Mouse (Mus musculus) heart, adult 2 months (tissue): Measurements from ENCODE around the gene Gtpbp2. TPM values are rescaled to one million over a fixed set of nuclear protein-coding genes. Genes with fewer than 3 reads are reported as not detected.

Experiments
- DNase-seq, 2 experiments: peaks; one replicate each; pipeline ENCODE4 v3.0.0; 2021
- H3K27ac ChIP-seq: fragments of 200-600 bp; 2 replicates; pipeline ENCODE4 v1.8.1; 2022
- H3K27me3 ChIP-seq: fragments of 200-500 bp; 2 replicates; pipeline ENCODE4 v1.6.1; 2012; ENCODE audit warnings: mild to moderate bottlenecking, low read length, inconsistent platforms, mixed read lengths; ENCODE audit not compliant: control insufficient read depth, insufficient read depth
- H3K36me3 ChIP-seq: fragments of 200-500 bp; 2 replicates; pipeline ENCODE4 v1.6.1; 2012; ENCODE audit warnings: low read length, inconsistent platforms; ENCODE audit not compliant: control insufficient read depth, insufficient read depth
- H3K4me1 ChIP-seq: fragments of 200-500 bp; 2 replicates; pipeline ENCODE4 v1.6.1; 2011; ENCODE audit warnings: low read length; ENCODE audit not compliant: control insufficient read depth, insufficient read depth
- H3K4me3 ChIP-seq: fragments of 200-600 bp; 2 replicates; pipeline ENCODE4 v1.8.1; 2022
- H3K79me2 ChIP-seq: fragments of 200-500 bp; replicated peaks from 2 replicates; pipeline ENCODE4 v1.6.1; 2012; ENCODE audit warnings: mild to moderate bottlenecking, inconsistent platforms, low read length, moderate library complexity, mixed read lengths; ENCODE audit not compliant: control insufficient read depth, insufficient read depth
- H3K9ac ChIP-seq: fragments of 200-500 bp; 2 replicates; pipeline ENCODE4 v1.6.1; 2012; ENCODE audit warnings: low read depth, mild to moderate bottlenecking, control low read depth, inconsistent platforms, low read length, mixed read lengths
- CTCF ChIP-seq: fragments of 200-600 bp; IDR thresholded peaks from 2 replicates; pipeline ENCODE4 v1.8.1; 2022; ENCODE audit warnings: antibody characterized with exemption, mild to moderate bottlenecking, moderate library complexity
- EP300 ChIP-seq: fragments of 200-500 bp; IDR thresholded peaks from 2 replicates; pipeline ENCODE4 v1.6.1; 2011; ENCODE audit warnings: low read depth, low read length, control low read depth; ENCODE audit not compliant: insufficient read depth
- POLR2A ChIP-seq: fragments of 200-500 bp; IDR thresholded peaks from 2 replicates; pipeline ENCODE4 v1.6.1; 2011; ENCODE audit warnings: mild to moderate bottlenecking, low read depth, low read length, control low read depth; ENCODE audit not compliant: insufficient read depth
- WGBS: fragments of 180-500 bp; shearing (Covaris S2); methylation state at CpG from one replicate; pipeline ENCODE4 v1.1.7; 2018; 5-methylcytosine and 5-hydroxymethylcytosine counted together
- intact Hi-C: fragments of 180-260 bp; cut with DNase I; formaldehyde crosslinking; loops from one replicate; pipeline ENCODE4 v1.15.1; 2025
- polyA plus RNA-seq: library from polyadenylated mRNA; depleted of rRNA; stranded (reverse); fragments of >200 nt; gene quantifications from 2 replicates; pipeline ENCODE4 v1.2.3, GENCODE M21; 2012
- total RNA-seq, 2 experiments: library from RNA; stranded (reverse); gene quantifications; 2 replicates each; pipeline ENCODE4 v1.2.3; 2021

The Gtpbp2 gene
- total and polyA plus RNA-seq, 3 experiments, result 55.2 to 94.4 (median 57.3) TPM

DNA sequence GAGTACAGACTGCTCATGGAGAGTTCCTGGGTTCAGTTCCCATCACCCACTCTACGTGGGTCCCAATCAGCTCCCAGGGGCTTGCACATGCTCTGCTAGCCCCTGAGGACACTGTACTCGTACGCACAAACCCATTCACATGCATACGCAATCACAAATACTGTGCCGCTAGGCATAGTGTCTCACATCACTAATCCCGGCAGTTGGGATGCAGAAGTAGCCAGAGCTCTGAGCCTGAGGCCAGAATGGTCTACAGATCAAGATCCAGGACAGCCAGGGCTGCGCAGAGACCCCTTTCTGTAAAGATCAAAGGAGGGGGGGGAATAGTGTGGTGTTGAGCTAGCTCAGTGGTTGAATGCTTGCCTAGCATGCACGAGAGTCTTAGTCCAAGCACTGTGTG, 3.7 kb upstream of the Gtpbp2 start:
- WGBS, result 92% methylated on average over 8 of the region's 8 CpGs
- intact Hi-C loops, result loop anchor here (10.0 kb wide), 1 partner anchor 572 kb away; no protein-coding TSS in a partner anchor
- H3K4me3 ChIP-seq, result no peak overlapping the region
- H3K9ac ChIP-seq, result no peak overlapping the region
- H3K79me2 ChIP-seq, result no peaks in the 10 kb centered on the region
- DNase-seq, result no peak
- no peak for TF ChIP-seq POLR2A
- TF ChIP-seq EP300, result no peak
- no peak for TF ChIP-seq CTCF
- H3K27ac ChIP-seq, result no peak overlapping the region
- peaks cover 6% of the 10 kb centered on the region for H3K4me1 ChIP-seq
- peaks cover 3% of the 10 kb centered on the region; the same call in 1 of the 2 replicates for H3K36me3 ChIP-seq
- H3K27me3 ChIP-seq, result no peaks in the 10 kb centered on the region

DNA sequence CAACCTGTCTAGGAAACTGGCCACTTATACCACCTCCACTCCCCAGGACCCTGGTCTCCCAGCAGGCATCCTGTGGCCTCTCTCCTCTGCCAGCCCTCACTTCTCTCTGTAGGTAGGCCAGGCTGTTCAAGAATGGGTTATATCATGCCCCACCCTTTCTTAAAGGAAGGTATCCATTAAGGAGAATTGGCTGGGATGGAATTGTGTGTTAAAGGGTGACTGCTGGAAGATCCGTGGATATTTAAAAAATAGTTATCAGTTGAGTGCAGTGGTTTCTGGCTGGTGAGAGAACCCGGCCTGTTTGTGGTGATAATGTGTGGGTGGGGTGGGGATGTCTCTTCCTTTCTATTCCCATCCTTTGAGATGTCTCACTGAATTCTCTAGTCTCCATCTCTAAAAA, 1.6 kb upstream of the Gtpbp2 start:
- 19% methylated on average over 2 of the region's 2 CpGs for WGBS
- H3K27ac ChIP-seq, result peak overlapping the region; percentile 95
- H3K79me2 ChIP-seq, result no peaks in the 10 kb centered on the region
- intact Hi-C loops, result loop anchor here (10.0 kb wide), 1 partner anchor 574 kb away; no protein-coding TSS in a partner anchor
- H3K27me3 ChIP-seq, result no peaks in the 10 kb centered on the region
- TF ChIP-seq CTCF, result no peak
- no peak for TF ChIP-seq EP300
- TF ChIP-seq POLR2A, result no peak
- peaks cover 10% of the 10 kb centered on the region for H3K4me1 ChIP-seq
- no peak for DNase-seq
- H3K9ac ChIP-seq, result no peak overlapping the region
- H3K36me3 ChIP-seq, result no peaks in the 10 kb centered on the region
- H3K4me3 ChIP-seq, result no peak overlapping the region; the same call in 1 of the 2 replicates

DNA sequence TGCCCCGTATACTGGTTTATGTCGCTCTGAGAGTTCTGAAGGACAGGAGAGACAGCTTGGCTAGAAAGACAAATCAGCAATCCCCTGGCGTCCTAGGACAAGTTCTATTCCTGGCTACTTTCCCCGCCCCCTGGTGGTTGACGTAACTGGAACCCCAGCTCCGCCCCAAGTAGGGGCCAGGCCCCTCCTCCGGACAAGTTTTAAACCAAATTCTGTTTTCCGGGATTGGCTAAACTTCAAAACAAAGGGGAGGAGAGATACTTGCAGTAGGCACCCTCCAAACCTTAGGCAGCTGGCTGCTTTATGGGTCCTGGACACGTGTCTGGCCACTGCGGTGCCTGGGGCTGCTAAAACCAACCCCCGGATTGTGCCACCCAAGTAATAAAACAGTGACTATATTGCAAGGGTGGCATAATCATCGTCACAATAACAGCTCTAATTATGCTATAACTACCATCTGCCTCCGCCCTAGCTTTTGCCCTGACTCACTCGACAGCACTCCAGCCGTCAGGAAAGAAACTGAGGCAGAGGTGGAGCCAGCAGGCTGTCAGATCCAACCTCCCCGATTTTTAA, 656 bp upstream of the Gtpbp2 start:
- no peaks in the 10 kb centered on the region for H3K36me3 ChIP-seq
- DNase-seq, result peak; percentile 94
- peak overlapping the region; percentile 66 for H3K4me3 ChIP-seq
- intact Hi-C loops, result loop anchor here (10.0 kb wide), 1 partner anchor 425 kb away; the partner anchor contains the start of gene 1600014C23Rik
- no peaks in the 10 kb centered on the region for H3K79me2 ChIP-seq
- H3K27me3 ChIP-seq, result no peaks in the 10 kb centered on the region
- under 1% methylated on average over 16 of the region's 16 CpGs for WGBS
- peaks cover 10% of the 10 kb centered on the region for H3K4me1 ChIP-seq
- TF ChIP-seq CTCF (peak; percentile 69), EP300 (peak; percentile 53; the same call in 1 of the 2 replicates), POLR2A (peak; percentile 82)
- H3K9ac ChIP-seq, result peak overlapping the region; percentile 68
- H3K27ac ChIP-seq, result peak overlapping the region; percentile 95

DNA sequence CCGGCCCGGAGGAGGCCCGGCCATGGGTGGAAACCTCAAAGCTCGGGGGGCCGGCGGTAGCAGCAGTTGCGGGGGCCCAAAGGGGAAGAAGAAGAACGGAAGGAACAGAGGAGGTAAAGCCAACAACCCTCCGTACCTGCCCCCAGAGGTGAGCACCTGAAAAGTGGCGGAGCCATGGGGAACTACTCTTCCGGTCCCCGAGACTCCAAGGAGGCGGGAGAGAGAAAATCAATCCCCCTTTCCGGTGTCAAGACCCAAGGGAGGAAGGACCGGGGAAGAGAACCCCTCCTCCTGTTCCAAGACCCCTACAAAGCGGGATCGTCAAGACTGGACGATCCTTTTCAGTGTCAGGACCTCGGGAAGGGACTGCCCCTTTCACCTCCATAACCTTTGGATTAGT, 347 bp downstream of the Gtpbp2 start:
- no peaks in the 10 kb centered on the region for H3K36me3 ChIP-seq
- H3K27ac ChIP-seq, result peak overlapping the region; percentile 97
- H3K9ac ChIP-seq, result peak overlapping the region; percentile 74
- no peaks in the 10 kb centered on the region for H3K79me2 ChIP-seq
- intact Hi-C loops, result loop anchor here (10.0 kb wide), 1 partner anchor 426 kb away; the partner anchor contains the start of gene 1600014C23Rik
- WGBS, result 0% methylated on average over 19 of the region's 19 CpGs
- no peaks in the 10 kb centered on the region for H3K27me3 ChIP-seq
- peaks cover 10% of the 10 kb centered on the region for H3K4me1 ChIP-seq
- TF ChIP-seq EP300, result no peak
- TF ChIP-seq POLR2A, result no peak
- DNase-seq, result no peak
- H3K4me3 ChIP-seq, result peak overlapping the region; percentile 70

DNA sequence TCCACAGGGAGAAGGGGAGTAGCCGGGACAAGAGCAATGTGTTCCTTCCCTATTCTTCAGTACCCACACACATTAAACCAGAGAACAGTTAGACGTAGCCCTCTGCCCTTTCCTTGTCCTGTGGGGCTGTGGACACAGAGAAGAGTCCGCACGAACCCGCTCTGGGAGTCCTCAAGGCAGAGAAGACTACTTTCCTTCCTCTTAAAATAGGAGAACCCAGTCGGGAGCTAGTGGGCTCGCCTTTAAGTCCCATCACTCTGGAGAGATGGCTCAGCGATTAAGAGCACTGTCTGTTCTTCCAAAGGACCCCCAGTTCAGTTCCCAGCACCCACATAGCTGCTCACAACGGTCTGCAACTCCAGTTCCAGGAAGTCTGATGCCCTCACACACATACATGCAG, 878 bp downstream of the Gtpbp2 start:
- WGBS, result 36% methylated on average over 9 of the region's 9 CpGs
- Histone ChIP-seq H3K27me3 (no peaks in the 10 kb centered on the region), H3K4me3 (peak overlapping the region; percentile 70), H3K9ac (peak overlapping the region; percentile 74), H3K36me3 (no peaks in the 10 kb centered on the region; the same call in 1 of the 2 replicates), H3K4me1 (peaks cover 10% of the 10 kb centered on the region), H3K27ac (peak overlapping the region; percentile 97), H3K79me2 (no peaks in the 10 kb centered on the region)
- DNase-seq, result no peak
- intact Hi-C loops, result loop anchor here (10.0 kb wide), 1 partner anchor 427 kb away; the partner anchor contains the start of gene 1600014C23Rik
- TF ChIP-seq EP300 (no peak), POLR2A (no peak), CTCF (no peak)

DNA sequence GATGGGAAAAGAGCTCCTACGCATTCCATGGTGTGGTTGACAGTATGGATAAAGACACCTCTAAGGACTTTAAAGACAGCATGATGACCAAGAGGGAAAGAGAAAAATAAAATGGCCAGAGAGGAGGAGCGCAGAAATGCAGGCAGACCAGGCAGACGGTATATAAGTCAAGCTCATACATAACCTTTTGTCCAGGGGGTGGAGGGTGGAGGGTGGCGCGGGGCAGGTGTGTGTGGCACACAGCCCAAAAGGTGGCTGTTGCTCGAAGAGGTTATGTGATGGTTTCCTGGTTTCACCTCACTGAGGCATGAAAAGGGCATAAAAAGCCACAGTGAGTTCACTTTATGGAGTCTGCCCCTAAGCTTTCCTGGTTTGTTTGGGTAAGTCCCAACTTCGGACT, 1.7 kb downstream of the Gtpbp2 start:
- no peaks in the 10 kb centered on the region; the same call in 1 of the 2 replicates for H3K36me3 ChIP-seq
- H3K27me3 ChIP-seq, result no peaks in the 10 kb centered on the region
- no peak for DNase-seq
- WGBS, result 74% methylated on average over 7 of the region's 7 CpGs
- no peaks in the 10 kb centered on the region for H3K79me2 ChIP-seq
- peak overlapping the region; percentile 44; the same call in 1 of the 2 replicates for H3K4me3 ChIP-seq
- 0 out of 2 replicates have a peak, but pooled peaks have one; percentile 9 for TF ChIP-seq POLR2A
- TF ChIP-seq EP300, result no peak
- H3K9ac ChIP-seq, result no peak overlapping the region
- peak overlapping the region; percentile 65 for H3K27ac ChIP-seq
- intact Hi-C loops, result loop anchor here (10.0 kb wide), 1 partner anchor 428 kb away; the partner anchor contains the start of gene 1600014C23Rik
- H3K4me1 ChIP-seq, result peaks cover 11% of the 10 kb centered on the region
